Mouse (Mus musculus): Measurements from ENCODE around the gene Uevld.
A peak's percentile ranks its signal among the peaks of the same experiment; 100 is the strongest.
"Not testable (repeated sequence)": the region's sequence is repeated elsewhere in the genome, so short reads cannot be mapped to it uniquely, and the experiment has no call there.

Gene Uevld

DNA sequence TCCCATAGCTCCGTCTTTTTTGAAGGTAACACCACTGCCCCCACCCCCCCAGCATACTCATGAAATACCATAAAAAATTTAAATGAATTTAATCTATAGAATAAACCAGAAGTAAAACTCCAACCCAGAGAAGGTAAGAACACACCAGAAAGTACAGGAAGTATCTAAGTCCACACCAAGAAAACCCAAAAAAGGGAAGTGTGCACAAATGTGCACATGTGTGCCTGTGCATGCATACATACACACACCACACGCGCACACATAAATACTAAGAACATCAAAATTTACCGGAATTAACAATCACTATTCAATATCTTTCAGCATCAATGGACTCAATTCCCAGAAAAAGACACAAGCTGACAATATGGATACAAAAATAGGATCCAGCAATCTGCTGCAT, 11.6 kb upstream of the Uevld start:
- no peak for DNase-seq (ENCODE audit: low read depth, low spot score)

DNA sequence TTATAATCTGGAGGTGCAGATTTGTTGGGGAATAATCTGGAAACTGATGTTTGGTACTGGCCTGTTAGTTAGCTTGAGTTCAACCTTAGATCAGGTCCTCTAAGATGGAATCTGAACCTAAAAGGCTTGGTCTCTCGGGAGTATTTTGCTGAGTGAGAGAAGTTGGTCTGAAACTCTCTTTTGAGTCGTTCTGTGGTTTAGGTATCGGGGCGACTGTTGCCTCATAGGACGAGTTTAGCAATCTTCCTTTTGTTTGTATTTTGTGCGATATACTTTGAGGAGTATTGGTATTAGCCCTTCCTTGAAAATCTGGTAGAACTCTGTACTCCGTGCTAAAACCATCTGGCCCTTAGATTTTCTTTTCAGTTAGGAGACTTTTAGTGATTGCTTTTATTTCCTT, 5.7 kb upstream of the Uevld start:
- no peak for DNase-seq (ENCODE audit: low read depth, low spot score)

DNA sequence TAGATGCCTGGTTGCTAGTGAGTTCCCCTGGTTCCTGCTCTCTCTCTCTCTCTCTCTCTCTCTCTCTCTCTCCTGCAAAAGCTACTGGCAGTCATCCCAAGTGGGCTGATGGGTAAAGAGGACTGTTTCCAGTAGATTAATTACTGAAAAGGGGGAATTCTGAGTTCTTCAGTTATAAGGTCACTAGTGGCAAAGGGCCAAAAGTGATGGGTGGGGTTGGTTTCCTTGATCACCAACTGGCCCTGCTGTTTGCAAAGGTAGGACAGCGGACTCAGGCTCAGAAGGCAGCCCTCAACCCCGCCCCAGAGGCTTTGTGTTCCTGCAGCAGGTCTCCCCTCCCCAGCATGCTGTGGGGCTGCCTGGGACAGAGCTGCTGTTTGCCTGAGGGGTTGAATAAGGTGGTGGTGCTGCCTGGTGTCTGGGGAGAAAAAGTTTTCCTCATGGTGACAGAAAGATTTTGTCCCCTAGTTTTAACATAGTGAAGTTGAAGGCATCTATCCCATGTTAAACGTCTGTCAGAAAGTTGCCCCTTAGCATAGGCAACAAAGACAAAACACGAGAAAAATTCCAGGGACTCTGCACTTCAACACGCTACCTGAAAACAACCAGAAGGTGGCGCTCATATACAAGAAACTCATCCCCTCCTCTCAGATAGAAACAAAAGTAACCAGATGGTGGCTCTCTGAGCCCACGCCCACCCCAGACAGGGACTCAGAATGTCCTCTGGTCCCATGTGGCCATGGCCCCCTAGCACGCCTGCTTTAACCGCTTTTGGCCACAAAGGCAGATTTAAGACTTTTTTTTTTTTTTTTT, 4.7 kb upstream of the Uevld start:
- DNase-seq (ENCODE audit: low read depth, low spot score), result peak; percentile 84

GRCm38 (mm10) chr7:46962132-46962531, 3.8 kb upstream of the Uevld start:
- no peak for DNase-seq (ENCODE audit: low read depth, low spot score)

DNA sequence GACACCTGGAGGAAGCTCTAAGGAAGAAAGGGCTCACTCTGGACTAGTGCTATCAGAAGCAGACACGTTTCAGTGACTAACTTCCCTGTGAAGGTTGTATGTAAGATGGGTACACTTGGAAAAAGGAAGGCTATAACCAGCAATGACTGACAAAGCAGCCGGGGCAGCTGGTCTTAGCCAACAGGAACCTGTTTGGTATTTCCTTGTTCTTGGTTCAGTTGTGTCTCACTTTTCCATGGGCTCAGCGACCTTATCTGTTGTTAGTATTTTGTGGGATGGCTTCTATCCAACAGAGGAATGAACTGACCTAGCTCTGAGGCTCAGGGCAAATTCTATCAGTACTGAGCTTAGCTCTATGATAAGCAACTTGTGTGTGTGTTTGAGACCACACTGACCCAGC, 2.7 kb upstream of the Uevld start:
- DNase-seq (ENCODE audit: low read depth, low spot score), result no peak

DNA sequence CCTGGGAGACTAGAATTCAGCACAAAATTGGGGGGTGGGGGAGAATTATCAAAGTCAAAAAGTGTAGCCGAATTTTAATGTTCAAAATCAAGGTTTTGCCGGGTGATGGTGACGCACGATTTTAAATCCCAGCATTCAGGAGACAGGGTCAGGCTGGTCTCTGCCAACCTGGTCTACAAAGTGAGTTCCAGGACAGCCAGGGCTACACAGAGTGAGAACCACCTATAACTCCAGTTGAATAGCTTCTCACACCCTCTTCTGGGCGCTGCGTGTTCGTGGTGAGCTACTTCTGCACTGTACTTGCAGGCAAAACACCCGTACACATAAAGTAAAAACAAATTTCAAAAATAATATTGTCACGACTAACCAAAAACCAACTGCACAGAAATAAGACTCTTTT, 526 bp upstream of the Uevld start:
- no peak for DNase-seq (ENCODE audit: low read depth, low spot score)

DNA sequence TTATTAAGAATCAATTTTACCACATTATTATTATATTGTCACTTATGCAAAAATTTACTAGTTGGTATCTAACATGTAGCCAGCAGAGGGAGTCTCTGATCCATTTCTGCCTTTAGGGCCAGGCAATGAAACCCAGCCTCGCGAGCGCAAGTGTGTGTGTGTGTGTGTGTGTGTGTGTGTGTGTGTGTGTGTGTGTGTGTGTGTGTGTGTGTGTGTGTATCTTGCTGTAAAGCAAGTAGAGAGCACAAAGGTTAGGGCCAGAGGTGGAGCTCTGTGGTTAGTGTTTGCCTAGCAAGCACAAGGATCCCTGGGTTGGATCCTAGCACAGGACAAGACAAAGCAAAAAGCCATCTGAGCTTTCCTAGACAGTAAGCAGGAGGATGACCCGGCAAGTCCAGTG, 22.5 kb downstream of the Uevld start:
- DNase-seq (ENCODE audit: low read depth, low spot score), result peak; percentile 61

DNA sequence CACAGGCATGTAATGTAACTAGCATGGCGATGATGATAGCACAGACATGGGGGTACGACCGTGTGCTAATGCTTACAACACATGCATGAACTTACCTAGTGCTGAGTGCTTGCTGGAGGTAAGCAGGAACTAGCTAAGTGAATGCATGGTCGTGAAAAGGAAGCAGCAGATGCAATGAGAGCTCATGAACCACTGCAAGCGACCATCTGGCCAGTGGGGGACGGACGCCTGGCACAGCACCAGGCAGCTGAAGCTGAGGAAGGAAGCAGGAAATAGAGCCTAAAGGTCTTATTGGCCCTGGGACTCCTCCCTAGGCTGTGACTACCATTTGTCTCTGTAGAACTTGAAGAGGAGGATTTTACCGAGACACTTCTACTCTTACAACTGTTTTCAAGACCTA, 23.5 kb downstream of the Uevld start:
- DNase-seq (ENCODE audit: low read depth, low spot score), result no peak

- no peak for DNase-seq (ENCODE audit: low read depth, low spot score)
Measured at GRCm38 (mm10) chr7:46931370-46931769, 27.0 kb downstream of the Uevld start.

- no peak for DNase-seq (ENCODE audit: low read depth, low spot score)
Measured at GRCm38 (mm10) chr7:46928291-46928690, 30.0 kb downstream of the Uevld start.

- no peak for DNase-seq (ENCODE audit: low read depth, low spot score)
Measured at GRCm38 (mm10) chr7:46922075-46922474, 36.3 kb downstream of the Uevld start.

- peak; percentile 95 for DNase-seq (ENCODE audit: low read depth, low spot score)
Measured at GRCm38 (mm10) chr7:46919551-46920176, 38.7 kb downstream of the Uevld start, which contains the start of gene Tsg101. TSS of gene Tsg101 (minus strand) at chr7:46919969.

DNA sequence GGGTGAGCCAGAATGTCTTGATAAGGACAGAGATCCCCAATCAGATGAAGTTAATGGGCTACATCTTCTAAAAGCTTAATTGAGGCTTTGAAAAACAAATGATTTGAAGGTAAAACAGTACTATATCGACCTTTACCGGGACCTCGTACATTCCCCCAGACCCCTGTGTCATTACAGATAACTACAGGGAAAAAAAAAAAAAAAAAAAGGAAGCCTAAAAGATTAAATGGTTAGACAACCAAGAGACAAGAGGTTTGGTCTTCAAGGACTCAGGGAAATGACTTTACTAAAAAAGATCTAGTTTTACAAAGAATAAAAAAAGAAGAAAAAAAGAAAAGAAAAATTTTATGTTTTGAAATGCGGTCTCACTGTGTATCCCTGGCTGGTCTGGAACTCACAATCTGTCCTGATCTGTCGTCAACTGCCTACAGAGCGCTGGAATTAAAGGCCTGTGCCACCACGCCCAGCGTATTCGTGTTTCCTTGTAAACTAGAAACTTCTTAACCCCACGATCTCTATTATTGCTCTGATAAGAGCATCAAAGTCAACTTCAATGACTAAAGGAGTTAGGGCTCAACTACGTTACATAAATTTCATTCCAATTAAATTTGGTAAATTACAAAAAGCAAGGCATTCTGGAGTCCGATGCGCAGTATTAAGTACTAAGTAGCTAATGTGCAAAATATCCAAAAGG, 39.5 kb downstream of the Uevld start:
- no peak for DNase-seq (ENCODE audit: low read depth, low spot score)

GRCm38 (mm10) chr7:46916376-46916775, 42.0 kb downstream of the Uevld start:
- DNase-seq (ENCODE audit: low read depth, low spot score), result no peak

GRCm38 (mm10) chr7:46911250-46911649, 47.1 kb downstream of the Uevld start:
- no peak for DNase-seq (ENCODE audit: low read depth, low spot score)

- no peak for DNase-seq (ENCODE audit: low read depth, low spot score)
Measured at GRCm38 (mm10) chr7:46899343-46899742, 59.0 kb downstream of the Uevld start.

DNA sequence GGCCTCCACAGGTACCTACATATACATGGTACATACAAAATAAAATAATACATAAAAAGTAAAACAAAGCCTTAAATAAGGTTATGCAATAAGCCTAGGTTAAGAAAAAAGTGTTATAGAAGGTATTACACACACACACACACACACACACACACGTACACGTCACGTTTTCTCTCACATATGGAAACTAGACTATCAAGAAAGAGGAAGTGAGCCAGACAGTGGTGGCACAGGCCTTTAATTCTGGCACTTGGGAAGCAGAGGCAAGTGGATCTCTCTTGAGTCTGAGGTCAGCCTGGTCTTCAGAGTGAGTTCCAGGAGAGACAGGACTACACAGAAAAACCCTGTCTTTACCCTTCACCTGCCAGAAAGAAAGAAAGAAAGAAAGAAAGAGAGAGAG, 62.8 kb downstream of the Uevld start:
- DNase-seq (ENCODE audit: low read depth, low spot score), result no peak

DNA sequence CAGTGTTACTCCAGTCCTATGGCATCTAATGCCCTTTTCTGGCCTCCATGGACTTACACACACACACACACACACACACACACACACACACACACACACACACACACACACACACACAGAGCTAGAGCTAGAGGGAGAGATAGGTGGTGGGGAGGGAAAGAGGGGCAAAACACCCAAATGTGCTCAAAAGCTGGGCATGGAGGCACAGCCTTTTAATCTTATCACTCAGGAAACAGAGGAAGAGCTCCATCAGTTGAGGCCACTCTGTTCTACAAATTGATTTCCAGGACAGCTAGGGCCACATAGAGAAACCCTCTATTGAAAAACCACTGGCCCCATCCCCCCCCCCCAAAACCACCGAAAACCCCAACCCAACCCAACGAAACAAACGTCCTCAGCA, 75.0 kb downstream of the Uevld start:
- no peak for DNase-seq (ENCODE audit: low read depth, low spot score)

- DNase-seq (ENCODE audit: low read depth, low spot score), result not testable (repeated sequence)
Measured at GRCm38 (mm10) chr7:46881941-46882340, 76.4 kb downstream of the Uevld start.

- DNase-seq (ENCODE audit: low read depth, low spot score), result no peak
Measured at GRCm38 (mm10) chr7:46880992-46881391, 77.3 kb downstream of the Uevld start.

- no peak for DNase-seq (ENCODE audit: low read depth, low spot score)
Measured at GRCm38 (mm10) chr7:46879851-46880250, 78.5 kb downstream of the Uevld start.

DNA sequence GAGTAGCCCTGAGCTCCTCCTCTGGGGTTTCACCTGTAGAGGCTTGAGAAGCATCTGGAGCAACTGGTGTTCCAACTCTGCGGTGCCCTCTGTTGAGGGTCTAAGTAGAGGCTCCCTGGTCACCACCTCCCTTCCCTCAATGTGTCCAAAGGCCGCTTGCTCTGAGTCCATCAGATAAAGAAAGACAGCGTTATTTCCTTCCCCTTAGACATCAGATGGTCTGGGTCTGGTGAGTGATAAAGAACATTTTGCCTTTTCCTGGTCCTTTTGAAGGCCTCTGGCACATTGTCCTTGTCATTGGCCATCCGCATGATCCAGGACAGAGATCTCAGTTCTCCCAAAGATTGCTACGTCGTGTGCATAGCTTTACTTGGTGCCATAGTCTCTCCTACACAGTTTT, 81.1 kb downstream of the Uevld start:
- DNase-seq (ENCODE audit: low read depth, low spot score), result no peak

DNA sequence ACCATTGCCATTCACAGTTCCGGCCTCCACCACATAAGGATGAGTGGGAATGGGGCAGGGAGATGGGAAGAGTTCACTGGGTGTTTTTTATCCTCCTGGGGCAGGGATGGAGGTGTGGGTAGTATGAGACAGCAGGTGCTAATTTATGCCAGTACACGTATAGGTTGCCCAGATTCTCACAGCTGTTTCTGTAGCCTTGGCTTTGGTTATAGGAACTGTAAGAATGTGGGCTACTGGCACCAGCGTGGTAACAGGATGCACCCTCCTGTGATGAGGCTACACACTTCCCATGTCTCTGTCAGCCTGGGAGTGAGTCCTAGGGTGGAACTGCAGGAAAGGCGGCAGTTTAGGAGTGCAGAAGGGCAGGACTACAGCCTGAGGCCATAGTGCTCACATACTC, 81.5 kb downstream of the Uevld start:
- peak; percentile 65 for DNase-seq (ENCODE audit: low read depth, low spot score)

All from brain, adult 2 months (tissue).